9 mouse cellular contexts compared by ENCODE assay signal in the genomic region with DNA sequence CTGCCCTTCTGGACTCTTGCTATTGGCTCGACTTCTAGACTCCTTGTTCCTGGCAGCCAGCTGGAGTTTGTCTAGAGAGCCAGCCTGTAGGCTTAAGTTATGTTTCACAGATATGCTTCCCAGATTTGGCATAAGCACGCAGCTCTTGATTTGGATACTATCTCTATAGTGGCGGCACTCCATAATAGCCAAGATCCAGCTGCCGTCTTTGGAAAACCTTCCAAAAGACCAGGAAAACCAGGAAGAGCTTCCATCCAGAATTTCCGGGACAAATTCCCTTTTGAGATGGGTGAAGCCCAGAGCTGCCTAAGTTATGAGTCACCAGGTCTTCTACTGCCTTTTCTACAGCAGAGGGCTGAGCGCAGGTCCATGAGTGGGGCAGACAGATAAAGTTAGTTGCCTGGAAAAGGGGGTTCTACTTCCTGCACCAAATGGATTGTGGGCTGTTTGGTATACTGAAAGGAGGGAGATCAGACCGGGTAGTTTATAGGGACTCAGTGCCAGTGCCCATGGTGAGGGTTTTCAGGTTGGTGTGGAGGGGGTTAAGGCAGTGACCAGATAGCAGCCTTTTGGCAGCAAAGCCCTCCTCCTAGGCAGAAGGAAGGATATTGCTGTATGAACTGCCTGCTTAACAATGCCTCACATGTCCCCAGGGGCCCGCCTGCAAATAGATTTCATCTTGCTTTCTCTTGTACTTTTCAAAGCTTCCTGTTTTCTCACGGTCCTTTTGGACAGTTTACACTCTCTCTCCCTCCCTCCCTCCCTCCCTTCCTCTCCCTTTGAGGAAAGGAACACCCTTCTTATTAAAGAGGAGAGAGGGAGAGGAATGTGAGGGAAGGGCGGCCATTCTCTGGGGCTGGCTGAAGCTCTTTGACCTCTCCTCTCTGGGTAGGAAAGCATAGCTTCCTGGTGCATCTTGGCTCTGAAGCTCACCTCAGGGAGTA. TPM values are rescaled to one million over a fixed set of nuclear protein-coding genes. Genes with fewer than 3 reads are reported as not detected.
DNase-seq lines count a peak whose midpoint lies in the region; ATAC-seq and TF ChIP-seq lines count a peak whose summit lies in the region.
"Had no signal": no experiment of that assay in that cellular context is flagged by ENCODE, and none has a peak within 500 bp of the region (broad histone marks: within the 10 kb centered on the region; RNA-seq: fewer than 3 reads in every experiment).

No protein-coding gene starts in this region.

- peaks cover 7% of the 10 kb centered on the region; the same call in 1 of the 2 replicates for H3K4me1 ChIP-seq in hindbrain, embryonic 16.5 days (ENCODE audit: control insufficient read depth, insufficient read depth, low read depth, low read length)
- peaks cover 18% of the 10 kb centered on the region for H3K4me1 ChIP-seq in limb, embryonic 14.5 days (ENCODE audit: control insufficient read depth, insufficient read depth, low read length)

- ATAC-seq in hindbrain, embryonic 16.5 days: peak; percentile 62; the same call in 1 of the 2 replicates
- peak; percentile 31 for ATAC-seq in limb, embryonic 14.5 days (ENCODE audit: low FRiP score, low read depth)

- no peak overlapping the region for H3K9ac ChIP-seq in hindbrain, embryonic 16.5 days (ENCODE audit: low read depth, low read length)
- no peak overlapping the region for H3K9ac ChIP-seq in limb, embryonic 14.5 days (ENCODE audit: low read depth, low read length, severe bottlenecking)
- H3K9ac ChIP-seq: midbrain, embryonic 12.5 days had no signal

- no peaks in the 10 kb centered on the region for H3K9me3 ChIP-seq in hindbrain, embryonic 16.5 days (ENCODE audit: control insufficient read depth, low read length)
- no peaks in the 10 kb centered on the region for H3K9me3 ChIP-seq in limb, embryonic 14.5 days (ENCODE audit: control insufficient read depth, low read length)
- H3K9me3 ChIP-seq: midbrain, embryonic 12.5 days had no signal

- no peak for TF ChIP-seq POLR2A in limb, embryonic 14.5 days (IDR thresholded peaks at IDR 0.05; ENCODE audit: borderline replicate concordance, extremely low read depth, insufficient read depth, insufficient read length)
- TF ChIP-seq POLR2A in myocyte (IDR thresholded peaks at IDR 0.05; ENCODE audit: insufficient read length, low read depth): no peak

- H3K4me2 ChIP-seq in hindbrain, embryonic 16.5 days (ENCODE audit: low read length): no peak overlapping the region
- no peak overlapping the region for H3K4me2 ChIP-seq in limb, embryonic 14.5 days (replicated peaks; ENCODE audit: low read depth, low read length, severe bottlenecking)
- peak overlapping the region; percentile 65 for H3K4me2 ChIP-seq in myocyte (ENCODE audit: low read depth)
- H3K4me2 ChIP-seq: midbrain, embryonic 12.5 days had no signal

- no peak overlapping the region for H3K4me3 ChIP-seq in hindbrain, embryonic 16.5 days (ENCODE audit: low read length)
- no peak overlapping the region for H3K4me3 ChIP-seq in limb, embryonic 14.5 days (replicated peaks; ENCODE audit: low read length)
- no peak overlapping the region for H3K4me3 ChIP-seq in myocyte
- H3K4me3 ChIP-seq: midbrain, embryonic 12.5 days had no signal

- H3K27me3 ChIP-seq in hindbrain, embryonic 16.5 days (replicated peaks; ENCODE audit: control insufficient read depth, insufficient read depth, low read length): no peaks in the 10 kb centered on the region
- no peaks in the 10 kb centered on the region for H3K27me3 ChIP-seq in limb, embryonic 14.5 days (ENCODE audit: control insufficient read depth, insufficient read depth, low read length)
- H3K27me3 ChIP-seq in myocyte (ENCODE audit: control insufficient read depth, insufficient read depth, insufficient read length): no peaks in the 10 kb centered on the region
- H3K27me3 ChIP-seq: midbrain, embryonic 12.5 days had no signal

- no peaks in the 10 kb centered on the region for H3K79me2 ChIP-seq in myocyte (ENCODE audit: control insufficient read depth, insufficient read depth)

- 54% methylated on average over 10 of the region's 10 CpGs for WGBS in hindbrain, embryonic 16.5 days
- 47% methylated on average over 10 of the region's 10 CpGs for WGBS in limb, embryonic 14.5 days

- H3ac ChIP-seq in myocyte (ENCODE audit: control insufficient read depth, insufficient read length): no peak overlapping the region

- DNase-seq in urinary bladder, postnatal 25 days (ENCODE audit: low spot score): peak; percentile 25
- DNase-seq in urinary bladder, adult 2 months (ENCODE audit: low spot score): no peak
- peak; percentile 73 for DNase-seq in gastrocnemius, postnatal 10 days
- peak; percentile 58 for DNase-seq in limb, embryonic 14.5 days (ENCODE audit: low spot score)
- no peak for DNase-seq in layer of hippocampus, adult 18-20 months (ENCODE audit: low spot score in 2 of 2)
- DNase-seq in frontal cortex, postnatal 25 days (ENCODE audit: low spot score in 2 of 2): no peak

- no peaks in the 10 kb centered on the region for H3K36me3 ChIP-seq in hindbrain, embryonic 16.5 days (ENCODE audit: control insufficient read depth, insufficient read depth, low read length)
- no peaks in the 10 kb centered on the region for H3K36me3 ChIP-seq in limb, embryonic 14.5 days (ENCODE audit: control insufficient read depth, insufficient read depth, low read length)
- H3K36me3 ChIP-seq in myocyte (ENCODE audit: control insufficient read depth, insufficient read depth): no peaks in the 10 kb centered on the region
- H3K36me3 ChIP-seq: midbrain, embryonic 12.5 days had no signal

- peak overlapping the region; percentile 31; the same call in 1 of the 2 replicates for H3K27ac ChIP-seq in hindbrain, embryonic 16.5 days (ENCODE audit: low read depth, low read length)
- peak overlapping the region; percentile 26; the same call in 1 of the 2 replicates for H3K27ac ChIP-seq in limb, embryonic 14.5 days (replicated peaks; ENCODE audit: low read depth, low read length)

TF ChIP-seq in myocyte, 11 proteins besides CTCF, POLR2A, EP300 and RAD21:
- TF ChIP-seq CEBPB (IDR thresholded peaks at IDR 0.05; ENCODE audit: insufficient read depth, poor library complexity, severe bottlenecking): no peak
- TF ChIP-seq MYOD1 (IDR thresholded peaks at IDR 0.05; ENCODE audit: control insufficient read depth in 1 of 3, insufficient read length in 2 of 3, low read depth in 2 of 3): no peak
- no peak for TF ChIP-seq E2F4 (IDR thresholded peaks at IDR 0.05; ENCODE audit: insufficient read depth)
- TF ChIP-seq MYOG (IDR thresholded peaks at IDR 0.05; ENCODE audit: control insufficient read depth in 1 of 3, insufficient read depth in 1 of 3, insufficient read length in 2 of 3, low read depth in 2 of 3): no peak
- no peak for TF ChIP-seq USF1 (IDR thresholded peaks at IDR 0.05; ENCODE audit: low read depth)

RNA-seq across cellular contexts. Expression of gene Zfp366, which starts 53.9 kb away (rescaled TPM):
- 1.1 and 3.0 TPM in 2 replicates for polyA plus RNA-seq in urinary bladder, adult 2 months (2012; rRNA removed)
- 1 to 10 TPM; 6.1 to 6.5 TPM for total RNA-seq in gastrocnemius, postnatal 10 days (2021)
- polyA plus RNA-seq in hindbrain, embryonic 16.5 days (2015; fragmentation: Nextera tagmentation; extraction: Ambion mirVana): 1.0 TPM in 2 replicates
- 2.5 and 3.5 TPM in 2 replicates for polyA plus RNA-seq in limb, embryonic 14.5 days (2012; rRNA removed)
- polyA plus RNA-seq in limb, embryonic 14.5 days (2014; fragmentation: Nextera tagmentation; extraction: Ambion mirVana): 0.73 and 1.0 TPM in 2 replicates
- polyA plus RNA-seq in myocyte (2012; fragmentation: generic; extraction: Trizol): 0.01 TPM
- 1 to 10 TPM; 3.6 to 3.8 TPM for total RNA-seq in layer of hippocampus, adult 18-20 months (2021)

Comparison
In these comparisons a context has a peak if more than half of its experiments do, and no peak if none do; other contexts are left out.
1. DNase-seq: peak in urinary bladder, postnatal 25 days (single experiment), gastrocnemius, postnatal 10 days (single experiment) and limb, embryonic 14.5 days (single experiment); none in urinary bladder, adult 2 months (single experiment), layer of hippocampus, adult 18-20 months (0 of 2) and frontal cortex, postnatal 25 days (0 of 2).